Mouse (Mus musculus): ENCODE measurements around the gene Lin7b. TPM values are rescaled to one million over a fixed set of nuclear protein-coding genes. Genes with fewer than 3 reads are reported as not detected.

The Lin7b gene
- polyA plus RNA-seq, 1 experiment from 2014 or later: 39.9 TPM

GRCm38 (mm10) chr7:45340669-45341068 is 29.7 kb downstream of the Lin7b start:
- H3K9ac ChIP-seq (ENCODE audit: low read depth, low read length): no peak overlapping the region
- H3K9me3 ChIP-seq (replicated peaks; ENCODE audit: control insufficient read depth, low read length, poor library complexity, severe bottlenecking): no peaks in the 10 kb centered on the region
- H3K27ac ChIP-seq (ENCODE audit: low read length): no peak overlapping the region
- no peak overlapping the region for H3K4me3 ChIP-seq (ENCODE audit: low read depth, low read length)
- 7% methylated on average over 11 of the region's 11 CpGs for WGBS
- H3K4me2 ChIP-seq (ENCODE audit: low read length): peak overlapping the region; percentile 75
- H3K36me3 ChIP-seq (ENCODE audit: control insufficient read depth, insufficient read depth, low read length): peaks cover 20% of the 10 kb centered on the region
- H3K4me1 ChIP-seq (ENCODE audit: control insufficient read depth, insufficient read depth, low read length): peaks cover 17% of the 10 kb centered on the region
- H3K27me3 ChIP-seq (ENCODE audit: control insufficient read depth, insufficient read depth, low read depth, low read length): peaks cover 5% of the 10 kb centered on the region; the same call in 1 of the 2 replicates
- ATAC-seq: no peak

DNA sequence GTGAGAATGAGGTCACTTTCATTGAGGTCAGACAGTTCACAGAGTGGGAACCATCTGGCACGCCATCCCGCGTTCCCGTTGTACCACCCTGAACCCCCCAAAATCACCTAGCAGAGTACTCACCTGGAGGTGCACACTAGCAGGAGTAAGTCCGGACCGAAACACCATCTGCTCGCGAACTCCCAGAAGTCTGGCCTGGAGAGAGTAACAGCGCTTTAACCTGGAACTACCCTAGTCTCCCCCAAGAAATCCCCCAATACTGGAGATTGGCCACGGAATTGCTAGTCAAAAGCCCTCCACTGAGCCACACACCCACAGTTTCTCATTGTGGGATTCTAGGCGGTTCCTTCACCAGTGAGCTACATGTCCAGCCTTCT is 30.3 kb downstream of the Lin7b start:
- peak overlapping the region; percentile 44 for H3K4me3 ChIP-seq (ENCODE audit: low read depth, low read length)
- H3K4me1 ChIP-seq (ENCODE audit: control insufficient read depth, insufficient read depth, low read length): peaks cover 17% of the 10 kb centered on the region
- peaks cover 5% of the 10 kb centered on the region; the same call in 1 of the 2 replicates for H3K27me3 ChIP-seq (ENCODE audit: control insufficient read depth, insufficient read depth, low read depth, low read length)
- no peak for ATAC-seq
- peak overlapping the region; percentile 75 for H3K4me2 ChIP-seq (ENCODE audit: low read length)
- WGBS: 4% methylated on average over 11 of the region's 11 CpGs
- H3K9me3 ChIP-seq (replicated peaks; ENCODE audit: control insufficient read depth, low read length, poor library complexity, severe bottlenecking): no peaks in the 10 kb centered on the region
- no peak overlapping the region for H3K27ac ChIP-seq (ENCODE audit: low read length)
- H3K9ac ChIP-seq (ENCODE audit: low read depth, low read length): peak overlapping the region; percentile 66
- peaks cover 16% of the 10 kb centered on the region for H3K36me3 ChIP-seq (ENCODE audit: control insufficient read depth, insufficient read depth, low read length)

DNA sequence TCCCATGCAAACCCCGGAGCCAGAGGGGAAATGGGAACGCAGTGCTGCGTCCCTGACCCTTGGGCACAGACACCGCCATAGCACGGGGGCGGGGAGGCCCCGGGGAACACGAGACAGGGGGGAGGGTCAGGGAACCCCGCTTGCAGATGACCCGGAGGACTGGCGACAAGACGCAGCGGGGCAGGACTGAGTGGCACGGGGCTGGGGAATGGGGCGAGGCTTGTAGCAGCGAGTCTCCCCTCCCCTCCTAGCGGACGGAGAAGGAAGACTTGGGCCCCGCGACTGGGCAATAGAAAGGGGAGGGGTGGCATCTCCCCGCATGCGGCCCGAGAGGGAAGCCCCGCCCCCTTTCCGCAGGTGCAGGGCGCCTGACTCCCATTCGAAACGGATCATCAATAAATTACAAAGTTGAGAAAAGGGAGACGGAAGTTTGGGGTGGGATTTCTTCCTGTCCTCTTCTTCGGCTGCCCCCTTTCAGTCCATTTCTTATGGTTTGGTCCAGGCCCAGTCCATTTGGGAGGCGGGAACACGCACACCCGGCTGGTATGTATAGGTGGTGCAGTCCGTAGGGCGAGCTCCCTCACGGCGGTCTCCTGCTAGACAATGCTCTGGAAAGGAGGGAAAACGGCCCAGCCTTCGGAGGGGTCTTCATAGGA is 30.8 kb downstream of the Lin7b start:
- Histone ChIP-seq H3K4me1 (ENCODE audit: control insufficient read depth, insufficient read depth, low read length) (peaks cover 17% of the 10 kb centered on the region), H3K27me3 (ENCODE audit: control insufficient read depth, insufficient read depth, low read depth, low read length) (peaks cover 5% of the 10 kb centered on the region; the same call in 1 of the 2 replicates)
- WGBS: 2% methylated on average over 35 of the region's 39 CpGs

DNA sequence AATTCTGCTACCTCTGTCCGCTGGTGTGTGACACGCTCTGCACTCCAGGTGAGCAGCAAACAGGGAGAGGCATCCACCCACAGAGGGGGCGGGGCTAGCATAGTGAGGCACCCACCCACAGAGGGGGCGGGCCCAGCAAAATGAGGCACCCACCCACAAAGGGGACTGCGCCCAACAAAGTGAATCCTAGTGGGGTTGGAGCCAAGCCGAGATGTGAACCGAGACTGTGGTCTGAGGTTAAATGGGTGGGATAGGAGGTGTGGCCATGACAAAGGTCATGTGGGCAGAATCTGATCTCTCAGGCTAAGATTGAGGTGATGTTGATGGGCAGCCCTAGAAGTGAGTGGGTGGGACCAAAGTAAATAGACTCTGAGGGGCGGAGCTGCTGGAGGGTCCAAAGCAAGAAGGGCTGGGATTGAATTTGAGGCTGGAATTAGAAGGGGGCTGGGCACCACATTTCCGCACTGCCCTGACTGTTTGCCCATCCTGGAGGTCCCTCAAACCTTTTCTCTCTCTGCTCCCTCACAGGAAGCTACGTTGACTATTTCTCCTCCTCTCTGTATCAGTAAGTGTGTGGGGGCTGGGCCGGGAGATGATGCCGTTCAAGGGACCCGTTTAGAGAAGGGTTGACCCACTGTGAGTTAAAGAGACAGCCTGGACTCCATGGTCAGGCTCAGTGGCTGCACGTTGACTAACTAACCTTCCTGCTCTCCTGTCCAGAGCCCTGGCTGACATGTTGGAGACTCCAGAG is 32.0 kb downstream of the Lin7b start:
- Histone ChIP-seq H3K27ac (ENCODE audit: low read length) (no peak overlapping the region), H3K4me3 (ENCODE audit: low read depth, low read length) (no peak overlapping the region), H3K4me2 (ENCODE audit: low read length) (peak overlapping the region; percentile 75; the same call in 1 of the 2 replicates), H3K36me3 (ENCODE audit: control insufficient read depth, insufficient read depth, low read length) (peaks cover 10% of the 10 kb centered on the region; the same call in 1 of the 2 replicates), H3K27me3 (ENCODE audit: control insufficient read depth, insufficient read depth, low read depth, low read length) (peaks cover 5% of the 10 kb centered on the region; the same call in 1 of the 2 replicates), H3K9ac (ENCODE audit: low read depth, low read length) (no peak overlapping the region), H3K9me3 (replicated peaks; ENCODE audit: control insufficient read depth, low read length, poor library complexity, severe bottlenecking) (no peaks in the 10 kb centered on the region), H3K4me1 (ENCODE audit: control insufficient read depth, insufficient read depth, low read length) (peaks cover 19% of the 10 kb centered on the region)
- ATAC-seq: no peak
- 7% methylated on average over 14 of the region's 14 CpGs for WGBS

More for the DNA sequence above, 30.8 kb downstream of the Lin7b start:
- peaks cover 14% of the 10 kb centered on the region; the same call in 1 of the 2 replicates for H3K36me3 ChIP-seq (ENCODE audit: control insufficient read depth, insufficient read depth, low read length)
- peak overlapping the region; percentile 58 for H3K27ac ChIP-seq (ENCODE audit: low read length)
- no peaks in the 10 kb centered on the region for H3K9me3 ChIP-seq (replicated peaks; ENCODE audit: control insufficient read depth, low read length, poor library complexity, severe bottlenecking)
- ATAC-seq: peak; percentile 68
- peak overlapping the region; percentile 66 for H3K9ac ChIP-seq (ENCODE audit: low read depth, low read length)
- H3K4me3 ChIP-seq (ENCODE audit: low read depth, low read length): peak overlapping the region; percentile 44
- H3K4me2 ChIP-seq (ENCODE audit: low read length): peak overlapping the region; percentile 75

DNA sequence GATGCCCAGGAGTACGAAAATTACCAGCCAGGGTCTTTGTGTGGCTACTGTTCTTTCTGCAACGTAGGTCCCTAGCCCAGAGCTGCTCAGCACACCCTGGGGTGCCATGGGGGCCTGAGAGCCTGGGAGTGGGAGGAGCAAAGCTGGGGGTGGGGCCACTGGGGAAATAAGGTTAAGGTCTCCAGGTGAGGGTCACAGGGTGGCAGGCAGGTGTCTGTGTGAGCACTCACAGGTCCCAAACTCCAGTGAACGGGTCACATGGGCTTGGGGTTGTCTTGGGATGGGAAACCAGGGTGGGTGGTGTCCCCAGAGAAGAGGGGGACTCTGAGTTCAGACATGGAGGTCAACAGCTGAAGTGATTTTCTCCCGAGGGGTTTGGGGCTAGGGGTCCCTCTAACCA is 32.9 kb downstream of the Lin7b start:
- ATAC-seq: no peak

DNA sequence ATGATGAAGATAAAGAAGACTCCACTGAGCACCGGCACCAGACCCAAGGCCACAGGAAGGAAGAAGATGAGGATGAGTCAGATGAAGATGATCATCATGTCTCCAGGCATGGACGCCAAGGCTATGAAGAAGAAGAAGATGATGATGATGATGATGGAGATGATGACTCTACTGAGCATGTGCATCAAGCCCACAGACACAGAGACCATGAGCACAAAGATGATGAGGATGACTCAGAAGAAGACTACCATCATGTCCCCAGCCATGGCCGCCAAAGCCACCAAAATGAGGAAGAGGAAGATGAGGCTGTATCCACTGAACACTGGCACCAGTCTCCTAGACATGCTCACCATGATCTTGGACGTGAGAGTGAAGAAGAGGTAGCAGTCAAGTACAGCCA is 34.1 kb downstream of the Lin7b start:
- no peak overlapping the region for H3K4me2 ChIP-seq (ENCODE audit: low read length)
- H3K36me3 ChIP-seq (ENCODE audit: control insufficient read depth, insufficient read depth, low read length): peaks cover 4% of the 10 kb centered on the region; the same call in 1 of the 2 replicates
- peaks cover 5% of the 10 kb centered on the region; the same call in 1 of the 2 replicates for H3K27me3 ChIP-seq (ENCODE audit: control insufficient read depth, insufficient read depth, low read depth, low read length)
- ATAC-seq: no peak
- WGBS: 90% methylated on average over 4 of the region's 4 CpGs
- peaks cover 28% of the 10 kb centered on the region for H3K4me1 ChIP-seq (ENCODE audit: control insufficient read depth, insufficient read depth, low read length)
- no peak overlapping the region for H3K27ac ChIP-seq (ENCODE audit: low read length)
- H3K4me3 ChIP-seq (ENCODE audit: low read depth, low read length): no peak overlapping the region
- H3K9ac ChIP-seq (ENCODE audit: low read depth, low read length): no peak overlapping the region
- H3K9me3 ChIP-seq (replicated peaks; ENCODE audit: control insufficient read depth, low read length, poor library complexity, severe bottlenecking): no peaks in the 10 kb centered on the region

More for the DNA sequence above, 32.9 kb downstream of the Lin7b start:
- Histone ChIP-seq H3K9ac (ENCODE audit: low read depth, low read length) (no peak overlapping the region), H3K4me3 (ENCODE audit: low read depth, low read length) (no peak overlapping the region), H3K9me3 (replicated peaks; ENCODE audit: control insufficient read depth, low read length, poor library complexity, severe bottlenecking) (no peaks in the 10 kb centered on the region), H3K4me2 (ENCODE audit: low read length) (no peak overlapping the region), H3K27ac (ENCODE audit: low read length) (no peak overlapping the region), H3K27me3 (ENCODE audit: control insufficient read depth, insufficient read depth, low read depth, low read length) (peaks cover 5% of the 10 kb centered on the region; the same call in 1 of the 2 replicates), H3K4me1 (ENCODE audit: control insufficient read depth, insufficient read depth, low read length) (peaks cover 23% of the 10 kb centered on the region), H3K36me3 (ENCODE audit: control insufficient read depth, insufficient read depth, low read length) (peaks cover 4% of the 10 kb centered on the region; the same call in 1 of the 2 replicates)
- 12% methylated on average over 4 of the region's 4 CpGs for WGBS

DNA sequence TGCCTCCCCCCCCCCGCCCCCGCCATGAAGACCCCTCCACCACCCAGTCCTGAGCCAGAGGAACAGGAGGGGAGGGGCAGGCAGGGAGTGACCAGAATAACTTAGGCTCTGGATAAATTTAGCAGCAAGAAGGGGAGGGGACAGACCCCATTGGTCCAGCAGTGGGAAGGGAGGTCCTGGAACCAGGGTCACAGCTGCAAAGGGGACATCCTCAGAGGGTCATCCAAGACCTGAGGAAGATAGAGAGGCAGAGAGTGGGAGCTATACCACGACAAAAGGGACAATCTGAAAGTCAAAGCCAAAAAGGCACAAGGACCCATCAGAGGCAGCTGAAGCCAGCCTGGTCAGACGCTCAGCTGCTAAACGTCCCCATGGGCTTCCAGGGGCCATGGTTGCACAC is 35.3 kb downstream of the Lin7b start, which contains the start of gene Hrc:
Gene Hrc (plus strand): TSS at position 235 of the 400 bp plus-strand sequence.
- Histone ChIP-seq H3K27ac (ENCODE audit: low read length) (no peak within 1 kb of the TSS), H3K9me3 (replicated peaks; ENCODE audit: control insufficient read depth, low read length, poor library complexity, severe bottlenecking) (no peaks in the 10 kb centered on the region), H3K27me3 (ENCODE audit: control insufficient read depth, insufficient read depth, low read depth, low read length) (peaks cover 5% of the 10 kb centered on the region; the same call in 1 of the 2 replicates), H3K4me2 (ENCODE audit: low read length) (peak within 1 kb of the TSS; percentile 90; the same call in 1 of the 2 replicates), H3K9ac (ENCODE audit: low read depth, low read length) (no peak within 1 kb of the TSS), H3K4me1 (ENCODE audit: control insufficient read depth, insufficient read depth, low read length) (peaks cover 26% of the 10 kb centered on the region), H3K4me3 (ENCODE audit: low read depth, low read length) (no peak within 1 kb of the TSS; the same call in 1 of the 2 replicates), H3K36me3 (ENCODE audit: control insufficient read depth, insufficient read depth, low read length) (no peaks in the 10 kb centered on the region)
- WGBS: 46% methylated on average over 5 of the region's 5 CpGs
- ATAC-seq: no peak

DNA sequence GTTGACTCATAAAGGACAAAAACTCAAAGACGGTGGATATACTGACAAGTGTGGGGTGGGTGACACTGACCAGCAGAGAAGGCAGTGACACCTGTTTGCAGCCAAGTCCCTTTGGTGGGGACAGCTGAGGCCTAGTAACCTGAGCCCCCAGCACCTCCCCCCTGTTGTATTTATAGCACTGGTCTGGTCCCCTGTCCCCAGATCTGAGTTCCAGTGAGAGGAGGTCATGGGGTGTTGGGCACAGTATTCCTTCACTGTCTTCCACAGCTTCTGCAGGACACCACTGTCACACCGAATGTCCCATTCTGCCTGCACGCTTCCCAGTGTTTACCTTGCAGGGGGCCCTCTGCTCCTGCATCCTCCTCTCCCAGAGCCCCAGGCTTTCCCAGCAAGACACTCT is 35.8 kb downstream of the Lin7b start:
- 41% methylated on average over 3 of the region's 3 CpGs for WGBS
- H3K36me3 ChIP-seq (ENCODE audit: control insufficient read depth, insufficient read depth, low read length): no peaks in the 10 kb centered on the region
- no peak overlapping the region for H3K4me2 ChIP-seq (ENCODE audit: low read length)

More for the DNA sequence above, 35.8 kb downstream of the Lin7b start:
- peaks cover 22% of the 10 kb centered on the region for H3K4me1 ChIP-seq (ENCODE audit: control insufficient read depth, insufficient read depth, low read length)
- no peak overlapping the region for H3K9ac ChIP-seq (ENCODE audit: low read depth, low read length)
- no peak overlapping the region for H3K27ac ChIP-seq (ENCODE audit: low read length)
- H3K27me3 ChIP-seq (ENCODE audit: control insufficient read depth, insufficient read depth, low read depth, low read length): peaks cover 5% of the 10 kb centered on the region; the same call in 1 of the 2 replicates
- no peaks in the 10 kb centered on the region for H3K9me3 ChIP-seq (replicated peaks; ENCODE audit: control insufficient read depth, low read length, poor library complexity, severe bottlenecking)
- ATAC-seq: no peak
- no peak overlapping the region for H3K4me3 ChIP-seq (ENCODE audit: low read depth, low read length)

Measured in midbrain, embryonic 16.5 days (tissue).